Mouse (Mus musculus): Measurements from ENCODE around the gene Gosr1.

GRCm38 (mm10) chr11:76728093-76728492 is 35.3 kb downstream of the Gosr1 start:
- TF ChIP-seq CTCF (IDR thresholded peaks at IDR 0.05; ENCODE audit: extremely low read depth, insufficient read depth, low read length) (no peak), POLR2A (IDR thresholded peaks at IDR 0.05; ENCODE audit: extremely low read depth, insufficient read depth, low read length) (no peak)

Data from cortical plate, adult 2 months (tissue).